Mouse (Mus musculus) adrenal gland, adult (tissue): ENCODE measurements around the gene Lep.

Experiments used
- DNase-seq, 2 experiments: peaks; one replicate each; pipeline ENCODE4 v3.0.0; 2022 to 2023; ENCODE audit warnings: low spot score in 1 of 2; ENCODE audit not compliant: inconsistent age in 2 of 2

The Lep gene

DNA sequence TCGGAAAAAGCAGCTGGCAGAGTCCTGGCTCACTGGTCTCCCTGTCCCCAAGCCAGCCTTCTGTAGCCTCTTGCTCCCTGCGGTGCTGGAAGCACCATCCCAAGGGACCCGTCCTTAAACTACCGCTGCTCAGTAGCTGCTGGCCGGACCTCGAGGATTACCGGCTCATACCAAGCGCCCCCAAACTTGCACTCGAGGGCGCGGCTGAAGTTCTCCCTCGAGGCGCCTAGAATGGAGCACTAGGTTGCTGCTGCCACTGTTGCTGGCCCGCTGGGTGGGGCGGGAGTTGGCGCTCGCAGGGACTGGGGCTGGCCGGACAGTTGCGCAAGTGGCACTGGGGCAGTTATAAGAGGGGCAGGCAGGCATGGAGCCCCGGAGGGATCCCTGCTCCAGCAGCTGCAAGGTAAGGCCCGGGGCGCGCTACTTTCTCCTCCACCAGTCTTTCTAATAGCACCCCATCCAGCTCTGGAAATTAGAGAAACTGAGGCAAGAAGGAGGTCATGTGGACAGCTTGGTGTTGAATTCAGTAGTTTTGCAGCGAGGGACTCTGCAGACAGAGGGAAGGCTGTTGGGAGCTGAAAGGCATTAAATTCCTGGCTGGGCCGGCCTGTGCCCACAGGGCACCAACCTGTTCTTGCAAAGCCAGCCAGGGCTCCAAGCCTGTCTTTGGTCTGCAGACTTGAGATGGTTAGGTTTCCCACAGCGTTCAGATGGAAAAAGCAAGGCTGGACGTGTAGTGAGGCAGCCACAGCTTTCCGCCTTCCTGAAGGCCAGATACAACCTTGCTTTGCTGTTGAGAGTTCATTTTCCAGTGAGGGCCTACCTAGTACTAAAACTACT is at the start of gene Lep:
Gene Lep (plus strand): TSS at position 375 of the 840 bp plus-strand sequence.
- DNase-seq = peak in 1 of 2 experiments; percentile 58

DNA sequence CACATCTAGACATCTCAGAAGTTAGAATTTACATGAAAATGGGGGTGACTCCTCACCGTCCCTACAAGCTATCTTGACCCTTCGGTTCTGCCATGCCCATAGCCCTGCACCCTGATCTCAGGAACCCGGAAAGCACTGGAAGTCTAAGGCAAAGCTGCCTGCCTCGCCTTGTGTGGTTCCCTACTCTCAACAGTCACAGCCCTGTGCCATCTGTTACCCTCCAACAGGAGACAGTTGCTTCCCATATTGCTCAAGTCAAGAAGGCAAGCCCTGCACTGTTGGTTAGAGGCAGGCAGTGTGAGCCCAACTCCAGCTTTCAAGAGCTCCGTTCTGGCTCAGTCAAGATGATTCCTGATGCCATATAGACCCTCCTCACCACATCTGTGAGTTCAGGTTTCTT is 48.4 kb upstream of the Lep start:
- no peak for DNase-seq

DNA sequence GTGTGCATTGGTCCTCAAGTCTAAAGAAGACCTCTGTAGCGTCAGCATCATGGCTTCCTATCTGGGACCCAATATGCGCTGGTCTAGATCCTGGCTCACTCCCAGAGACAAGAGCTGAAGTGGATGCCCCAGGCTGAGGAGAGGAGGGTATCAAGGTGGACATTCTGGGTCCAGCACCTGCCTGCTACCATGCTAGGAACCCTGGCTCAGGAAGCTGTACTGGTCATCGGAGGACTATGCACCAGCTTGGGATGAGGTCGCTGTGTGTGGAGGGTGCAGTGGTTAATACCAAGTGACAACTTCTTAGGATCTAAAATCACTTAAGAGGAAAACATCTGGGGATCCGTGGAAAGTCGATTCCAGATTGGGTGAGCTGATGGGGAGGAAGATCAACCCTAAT is 46.8 kb upstream of the Lep start:
- DNase-seq = no peak

DNA sequence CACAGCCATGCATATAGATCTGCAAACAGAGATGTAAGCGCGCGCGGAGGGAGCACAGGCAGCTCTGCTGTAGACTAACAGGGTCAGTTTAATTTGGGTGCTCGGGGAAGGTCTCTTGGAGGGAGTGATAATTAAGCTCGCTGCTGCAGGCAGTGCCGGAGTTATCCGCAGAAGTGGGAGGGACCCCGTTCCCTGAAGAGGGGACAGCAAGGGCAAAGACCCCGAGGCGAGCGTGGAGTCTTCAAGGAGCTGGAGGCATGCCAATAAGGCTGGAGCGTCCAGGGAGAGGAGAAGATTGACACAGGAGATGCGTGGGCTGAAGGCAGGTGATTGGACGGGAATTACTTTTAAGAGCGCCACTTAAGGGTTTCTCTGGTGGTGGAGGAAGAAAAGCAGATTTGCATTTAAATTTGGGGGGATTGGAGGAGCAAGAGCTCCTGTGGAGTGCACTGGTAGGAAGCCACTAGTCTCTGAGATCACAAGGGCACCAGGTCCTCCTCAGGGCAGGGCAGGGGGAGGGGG is 43.1 kb upstream of the Lep start:
- DNase-seq = peak; percentile 15 to 53

DNA sequence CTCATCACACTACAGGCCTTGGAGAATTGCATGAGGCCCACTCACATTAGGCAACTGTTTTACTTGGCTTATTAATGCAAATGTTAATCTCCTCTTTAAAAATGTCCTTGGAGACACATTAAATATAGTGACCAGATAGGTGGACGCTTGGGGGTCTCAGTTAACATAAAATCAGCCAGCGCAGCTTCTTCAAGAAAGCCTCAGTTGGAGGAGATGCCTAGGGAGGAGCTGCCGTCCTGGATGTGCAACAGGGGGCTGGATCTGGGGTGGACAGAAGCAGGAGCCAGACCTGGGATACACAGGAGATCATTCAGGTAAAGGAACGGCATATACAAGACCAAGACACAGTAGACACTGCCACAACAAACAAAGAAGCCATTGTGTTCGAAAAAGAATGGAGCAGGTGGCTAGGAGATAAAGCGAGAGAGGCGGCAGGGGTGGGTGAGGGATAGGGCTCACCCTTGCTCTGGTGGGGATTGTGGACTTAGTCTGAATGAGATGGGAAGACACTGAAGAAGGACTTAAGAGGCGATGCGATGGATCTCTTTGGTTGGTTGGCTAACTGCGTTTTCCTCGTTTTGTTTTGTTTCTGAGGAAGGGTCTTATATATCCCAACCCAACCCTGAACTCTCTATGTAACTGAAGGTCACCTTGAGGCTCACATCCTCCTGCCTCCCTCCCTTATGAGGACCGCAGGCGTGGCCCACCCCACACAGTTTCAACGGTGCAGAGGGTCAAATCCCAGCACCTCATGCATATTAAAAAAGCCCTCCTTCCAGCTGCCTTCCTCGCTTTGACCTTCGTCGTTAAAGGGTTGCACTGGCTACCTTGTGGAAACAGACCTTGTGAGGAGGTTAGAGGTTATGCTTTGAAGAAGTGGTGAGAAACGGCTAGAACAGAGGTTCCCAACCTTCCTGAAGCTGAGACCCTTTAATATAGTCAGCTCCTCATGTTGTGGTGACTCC is 40.0 kb upstream of the Lep start:
- DNase-seq = no peak

DNA sequence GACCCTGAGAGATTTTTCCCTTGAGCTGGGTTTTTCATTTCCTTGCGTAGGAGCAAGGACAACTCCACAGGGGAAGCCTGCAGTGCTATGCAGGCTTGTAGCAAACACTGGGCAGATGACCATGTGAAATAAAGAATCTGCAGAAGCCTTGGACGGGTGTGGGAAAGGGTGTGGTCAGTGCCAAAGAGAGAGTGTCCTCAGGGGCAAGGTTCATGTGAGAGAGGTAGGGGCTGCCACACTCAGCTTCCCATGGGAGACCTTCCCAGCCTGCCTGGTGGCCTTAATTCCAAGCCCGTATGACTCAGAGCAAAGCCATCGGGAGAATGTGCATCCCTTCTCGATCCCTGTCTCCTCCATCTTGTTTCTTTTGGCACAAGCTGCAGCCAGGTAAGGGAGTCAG is 39.1 kb upstream of the Lep start:
- peak in 1 of 2 experiments; percentile 58 for DNase-seq

DNA sequence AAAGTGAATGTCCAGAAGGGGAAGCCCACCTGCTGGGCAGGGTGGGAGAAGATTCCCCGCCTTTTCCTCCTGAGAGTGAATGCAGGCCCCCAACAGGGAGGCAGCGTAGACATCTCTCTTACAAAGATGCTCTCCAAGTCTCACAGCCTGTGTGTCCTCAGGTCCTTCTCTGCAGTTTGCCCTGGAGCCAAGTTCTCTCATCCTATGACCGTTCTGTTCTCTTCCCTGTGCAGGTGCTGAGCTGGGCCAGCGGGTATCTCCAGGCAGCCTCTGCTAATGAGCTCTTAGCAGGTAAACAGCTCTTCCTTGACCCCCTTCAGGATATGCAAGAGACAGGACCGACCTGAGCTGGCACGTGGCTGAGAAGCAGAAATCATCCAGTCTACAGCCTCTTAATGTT is 38.5 kb upstream of the Lep start:
- DNase-seq = no peak

DNA sequence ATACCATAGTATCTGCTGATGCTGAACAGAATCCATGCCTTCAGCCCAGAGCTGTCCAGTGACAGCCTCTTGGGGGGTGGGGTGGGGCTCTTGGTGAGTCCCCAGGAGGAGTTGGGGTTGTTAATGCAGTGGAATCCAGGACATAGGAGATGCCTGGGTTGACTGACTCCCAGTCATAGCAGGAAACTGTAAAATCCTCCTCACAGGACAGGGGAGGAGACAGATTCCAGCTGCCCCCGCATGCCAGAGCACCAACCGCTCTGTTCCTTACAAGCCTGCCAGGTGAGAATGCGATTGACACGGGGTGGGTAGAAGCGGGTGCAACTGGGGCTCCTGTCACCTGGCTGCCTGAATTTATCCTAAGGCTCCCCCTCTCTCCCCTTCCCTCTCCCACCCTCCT is 37.9 kb upstream of the Lep start:
- DNase-seq = no peak

DNA sequence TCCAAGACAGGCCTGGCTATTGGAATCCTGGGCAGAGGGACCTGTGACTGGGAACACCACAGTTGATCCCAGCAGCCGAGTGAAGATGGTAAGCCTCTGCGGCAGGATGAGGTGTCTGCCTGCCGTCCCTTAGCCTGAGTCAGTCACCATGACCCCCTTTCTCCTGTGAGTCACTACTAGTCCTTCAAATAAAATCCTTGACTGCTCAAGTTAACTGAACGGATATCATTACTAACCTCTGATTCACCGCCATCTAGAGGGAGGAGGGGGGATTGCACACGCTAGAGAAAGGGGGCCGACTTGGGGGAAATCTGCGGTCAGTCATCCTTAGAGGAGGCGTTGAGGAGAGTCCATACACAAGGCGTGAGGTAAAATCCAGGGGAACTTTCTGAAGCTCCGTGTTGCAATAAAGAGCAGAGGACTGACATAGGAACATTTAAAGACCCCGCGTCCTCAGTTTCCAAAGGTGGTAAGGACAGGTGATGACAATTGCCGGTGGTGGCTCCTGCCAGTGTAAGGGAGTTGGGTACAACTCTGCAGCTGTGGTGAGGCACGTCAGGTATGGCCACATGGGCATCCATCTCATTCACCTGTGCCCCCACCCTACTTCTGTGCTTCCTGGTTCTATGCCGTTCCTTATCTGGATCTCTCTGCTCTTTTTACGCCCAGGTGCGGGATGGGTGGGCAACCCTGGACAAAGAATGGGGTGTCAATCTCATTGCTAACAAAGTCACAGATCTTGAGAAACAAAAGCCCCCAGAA is 36.6 kb upstream of the Lep start:
- DNase-seq = peak; percentile 84 to 93

DNA sequence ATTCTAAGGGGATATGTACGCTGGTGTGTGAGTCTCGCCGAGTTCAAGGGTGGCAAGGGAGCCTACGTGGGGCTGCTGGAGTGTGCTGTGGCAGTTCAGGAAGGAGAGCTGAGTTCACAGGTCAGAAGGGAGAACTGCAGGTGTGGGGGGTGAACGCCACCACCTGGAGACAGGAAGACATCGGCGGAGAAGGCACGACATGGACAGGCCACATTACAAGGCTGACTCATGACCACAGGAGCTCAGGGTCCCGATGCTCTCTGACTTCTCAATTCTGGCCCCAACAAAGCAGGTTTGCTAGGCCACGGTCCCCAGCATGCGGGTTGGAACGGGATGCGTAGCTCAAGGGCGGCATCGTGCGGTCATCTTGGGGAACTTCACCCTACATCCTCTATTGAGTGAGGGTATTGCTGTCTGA is 36.0 kb upstream of the Lep start:
- DNase-seq = peak; percentile 79 to 91

DNA sequence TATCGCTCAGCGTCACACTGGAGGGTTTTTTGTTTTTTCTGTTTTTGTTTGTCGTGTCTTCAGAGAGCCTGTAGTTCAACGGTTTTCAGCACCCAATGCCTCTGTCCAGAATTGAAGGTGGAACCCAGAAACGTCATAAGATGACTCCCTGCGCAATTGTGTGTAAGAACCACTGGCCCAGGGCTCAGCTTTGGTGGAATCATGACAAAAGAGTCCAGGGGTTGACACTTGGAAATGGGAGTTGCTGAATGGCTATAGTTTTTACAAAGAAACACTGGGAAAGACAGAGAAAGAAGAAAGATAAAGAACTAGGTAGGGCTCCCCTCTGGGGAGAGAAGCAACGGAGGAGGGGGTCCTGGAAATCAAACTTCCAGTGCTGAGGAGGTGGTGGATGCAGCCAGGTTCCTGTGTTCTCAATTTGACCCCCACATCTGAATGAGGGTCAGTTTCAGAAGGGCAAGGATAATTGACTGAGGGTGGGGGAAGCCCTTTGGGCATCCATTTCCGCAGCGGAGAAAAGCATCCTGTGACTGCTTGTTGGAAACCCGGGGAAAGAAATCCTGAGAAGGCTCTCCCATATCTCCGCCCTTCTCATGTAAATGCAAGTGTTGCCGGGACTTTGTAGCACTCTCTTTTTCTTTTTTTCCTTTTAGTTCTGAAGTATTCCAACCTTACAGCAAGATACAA is 34.1 kb upstream of the Lep start:
- no peak for DNase-seq

DNA sequence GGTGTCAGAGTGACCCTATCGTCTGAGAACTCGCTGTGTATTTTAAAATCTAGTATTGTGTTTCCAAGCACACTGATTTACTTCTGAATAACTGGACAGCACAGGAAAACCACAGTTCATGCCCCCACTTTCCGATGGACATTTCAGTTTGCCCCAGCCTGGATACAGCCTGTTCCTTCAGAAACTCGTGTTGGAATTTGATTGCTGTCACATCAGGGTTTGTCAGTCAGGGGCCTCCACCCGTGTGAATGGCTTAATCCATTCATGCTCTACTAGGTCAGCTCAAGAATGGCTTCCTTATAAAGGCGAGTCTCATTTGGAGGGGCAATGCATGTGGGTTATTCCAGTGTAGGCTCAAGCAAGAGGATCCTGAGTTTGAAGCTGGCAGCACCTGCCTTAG is 33.3 kb upstream of the Lep start:
- no peak for DNase-seq

DNA sequence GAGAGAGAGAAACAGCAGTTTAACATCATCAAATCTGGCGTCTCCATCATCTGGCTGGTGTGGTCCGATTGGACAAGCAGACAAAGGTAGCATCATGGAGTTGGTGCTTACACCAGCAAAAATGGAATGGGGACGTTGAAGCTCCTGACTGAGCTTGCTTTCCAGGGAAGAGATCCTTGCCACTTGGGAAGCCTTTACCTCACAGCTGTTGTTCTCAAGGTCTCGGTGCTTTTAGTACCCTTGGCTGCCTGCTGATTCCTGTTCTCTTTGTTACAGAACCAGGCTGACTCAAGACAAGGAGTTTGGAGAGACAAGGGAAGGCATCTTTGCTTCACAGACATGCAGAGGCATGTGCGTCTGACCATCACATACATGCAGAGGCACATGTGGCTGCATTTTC is 31.9 kb upstream of the Lep start:
- DNase-seq = no peak

DNA sequence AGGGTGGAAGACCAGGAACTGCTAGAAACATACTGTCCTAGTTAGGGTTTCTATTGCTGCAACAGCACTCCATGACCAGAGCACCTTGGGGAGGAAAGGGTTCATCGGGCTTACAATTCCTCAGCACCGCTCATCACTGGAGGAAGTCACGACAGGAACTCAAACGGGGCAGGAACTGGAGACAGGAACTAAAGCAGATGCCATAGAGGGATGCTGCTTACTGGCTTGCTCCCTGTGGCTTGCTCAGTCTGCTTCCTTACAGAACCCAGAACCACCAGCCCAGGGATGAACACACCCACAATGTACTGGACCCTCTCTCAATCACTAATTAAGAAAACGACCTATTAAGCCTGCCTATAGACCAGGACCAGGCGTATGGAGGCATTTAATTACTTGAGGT is 30.5 kb upstream of the Lep start:
- no peak for DNase-seq

DNA sequence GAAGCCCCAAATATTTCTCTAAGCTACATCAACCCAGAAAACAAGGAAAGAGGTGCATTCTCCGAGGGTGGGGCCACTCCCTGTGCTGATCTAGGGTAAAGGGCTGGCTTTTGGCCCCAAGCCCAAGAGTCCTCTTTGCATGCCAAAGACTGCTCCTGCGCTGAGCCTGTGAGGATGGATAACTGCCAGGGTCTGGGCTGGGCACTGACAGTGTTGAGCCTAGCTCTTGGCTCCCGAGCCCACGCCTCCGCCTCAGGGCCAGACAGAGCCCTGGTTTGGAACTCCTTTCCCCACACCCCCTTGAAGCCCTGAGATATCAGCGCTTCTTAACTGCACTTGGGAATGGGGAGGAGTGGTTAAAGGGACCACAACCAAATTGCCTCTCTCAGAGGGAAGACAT is 28.8 kb upstream of the Lep start:
- DNase-seq = peak; percentile 53 to 83

DNA sequence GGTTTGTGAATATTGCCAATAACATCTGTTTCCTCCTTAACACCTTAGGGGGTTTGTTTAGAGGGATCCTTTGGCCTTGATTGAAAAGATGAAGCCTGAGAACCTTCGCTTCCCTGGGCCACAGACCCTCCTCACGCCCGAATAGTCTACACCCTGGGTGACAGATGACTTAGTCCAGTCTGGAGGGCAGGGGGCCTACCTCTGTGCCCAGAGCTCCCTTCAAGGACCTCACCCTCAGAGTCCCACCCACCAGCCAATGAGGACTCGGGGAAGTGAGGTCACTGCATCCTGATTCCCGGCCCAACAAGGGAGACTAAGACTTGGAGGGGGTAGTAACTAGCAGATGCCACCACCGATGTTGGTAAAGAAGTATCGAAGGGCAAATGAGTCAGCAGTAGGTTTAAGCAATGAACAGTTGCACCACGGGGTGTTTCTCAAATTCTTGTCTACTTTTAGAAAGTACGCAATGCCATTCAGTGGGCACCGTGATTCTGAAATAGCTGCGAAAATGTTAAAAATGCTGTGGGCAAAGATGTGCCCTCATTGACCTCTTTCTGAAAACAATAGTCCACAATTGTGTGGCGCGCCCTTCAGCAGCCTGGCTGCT is 28.2 kb upstream of the Lep start:
- peak in 1 of 2 experiments; percentile 85 for DNase-seq

DNA sequence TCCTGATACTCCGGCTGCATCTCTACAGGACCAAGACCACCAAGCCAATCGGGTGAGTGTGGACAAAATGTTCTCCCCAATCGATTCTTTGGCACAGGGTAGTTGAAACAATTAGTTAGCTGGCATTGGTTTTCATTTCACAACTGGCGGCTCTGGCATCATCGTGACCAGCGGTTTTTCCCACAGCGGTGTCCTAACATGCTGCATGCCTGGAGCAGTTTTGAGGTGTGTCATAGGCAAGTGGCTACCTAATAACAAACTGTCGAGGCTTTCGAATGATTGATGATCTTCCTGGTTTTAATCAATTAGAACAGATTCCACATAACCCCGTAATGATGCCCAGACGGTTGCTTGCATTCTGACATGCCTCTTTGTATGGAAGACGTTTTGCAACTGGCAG is 27.6 kb upstream of the Lep start:
- peak in 1 of 2 experiments; percentile 71 for DNase-seq

DNA sequence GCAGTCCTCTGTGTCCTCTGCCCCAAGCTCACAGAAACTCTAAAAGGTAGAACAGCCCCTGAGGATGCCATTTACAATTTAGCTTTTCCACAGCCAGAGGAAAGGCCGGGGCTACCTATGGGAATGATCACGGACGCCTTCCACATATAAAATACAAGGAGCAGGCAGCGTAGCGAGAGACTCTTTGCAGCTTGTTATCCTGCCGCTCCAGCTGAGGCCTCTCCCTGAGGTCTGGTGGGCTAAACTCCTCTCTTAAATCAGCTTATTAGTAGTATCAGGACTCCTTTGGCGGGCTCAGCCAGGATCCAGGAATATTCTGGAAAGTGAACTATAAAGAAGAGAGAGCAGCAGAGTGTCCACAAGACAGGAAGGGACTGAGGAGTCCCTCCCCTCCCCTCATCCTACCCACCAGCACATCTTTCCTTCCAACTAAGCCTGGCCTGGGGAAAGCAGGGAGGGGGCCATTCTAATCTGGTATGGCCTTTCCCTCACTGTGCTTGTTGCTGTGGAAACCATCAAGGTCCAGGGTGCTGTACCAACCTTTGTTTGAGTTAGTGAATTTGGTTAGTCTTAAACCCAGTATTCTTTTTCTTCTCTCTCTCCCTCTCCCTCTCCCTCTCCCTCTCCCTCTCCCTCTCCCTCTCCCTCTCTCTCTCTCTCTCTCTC is 25.9 kb upstream of the Lep start:
- no peak for DNase-seq

DNA sequence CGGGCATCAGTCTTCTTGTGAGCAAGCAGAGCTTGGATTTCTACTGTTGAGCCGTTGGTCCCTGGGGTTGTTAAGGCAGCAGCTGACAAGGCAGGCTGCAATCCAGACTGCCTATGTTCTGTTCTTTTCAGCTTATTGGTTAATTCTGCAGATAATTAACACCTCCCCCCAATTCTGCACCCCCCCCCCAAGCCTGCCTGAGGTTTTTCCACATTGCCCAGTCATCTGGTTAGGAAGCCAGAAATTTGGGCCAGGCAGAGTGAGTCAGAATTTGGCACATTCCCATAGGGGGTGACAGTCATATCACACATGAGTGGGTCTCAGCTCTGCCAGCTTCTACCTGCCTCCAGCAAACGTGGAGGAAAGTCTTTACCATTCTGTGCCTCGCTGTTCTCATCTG is 23.3 kb upstream of the Lep start:
- peak; percentile 27 to 70 for DNase-seq
